In genomic region chr7:107665586-107666261, GRCm38 (mm10) we compare ENCODE assay signal across 8 mouse cellular contexts. TPM values are rescaled to one million over a fixed set of nuclear protein-coding genes. Genes with fewer than 3 reads are reported as not detected.
DNase-seq lines count a peak whose midpoint lies in the region; ATAC-seq lines count a peak whose summit lies in the region.

No protein-coding gene starts in this region.

- peak overlapping the region; percentile 97 for H3K27ac ChIP-seq in embryonic facial prominence, embryonic 11.5 days (replicated peaks; ENCODE audit: low read depth, low read length)
- peak overlapping the region; percentile 94 for H3K27ac ChIP-seq in intestine, embryonic 15.5 days
- peak overlapping the region; percentile 97 for H3K27ac ChIP-seq in limb, embryonic 12.5 days
- H3K27ac ChIP-seq in midbrain, embryonic 14.5 days (replicated peaks; ENCODE audit: low read depth, low read length): 0 out of 2 replicates have a peak overlapping the region, but pooled peaks have one; percentile 55

- H3K4me3 ChIP-seq in embryonic facial prominence, embryonic 11.5 days (ENCODE audit: low read depth, low read length): peak overlapping the region; percentile 59
- H3K4me3 ChIP-seq in intestine, embryonic 15.5 days (replicated peaks): peak overlapping the region; percentile 44
- peak overlapping the region; percentile 50 for H3K4me3 ChIP-seq in limb, embryonic 12.5 days (replicated peaks)
- 0 out of 2 replicates have a peak overlapping the region, but pooled peaks have one; percentile 5 for H3K4me3 ChIP-seq in midbrain, embryonic 14.5 days (replicated peaks; ENCODE audit: low read depth, low read length)

- peaks cover 14% of the 10 kb centered on the region for H3K4me1 ChIP-seq in embryonic facial prominence, embryonic 11.5 days (ENCODE audit: control insufficient read depth, insufficient read depth, low read length)
- peaks cover 50% of the 10 kb centered on the region for H3K4me1 ChIP-seq in intestine, embryonic 15.5 days (replicated peaks)
- H3K4me1 ChIP-seq in limb, embryonic 12.5 days (replicated peaks): peaks cover 69% of the 10 kb centered on the region
- peaks cover 25% of the 10 kb centered on the region for H3K4me1 ChIP-seq in midbrain, embryonic 14.5 days (ENCODE audit: control insufficient read depth, insufficient read depth, low read length)

- H3K36me3 ChIP-seq in embryonic facial prominence, embryonic 11.5 days (replicated peaks; ENCODE audit: control insufficient read depth, insufficient read depth, low read depth, low read length): no peaks in the 10 kb centered on the region
- H3K36me3 ChIP-seq in intestine, embryonic 15.5 days: no peaks in the 10 kb centered on the region
- no peaks in the 10 kb centered on the region; the same call in 1 of the 2 replicates for H3K36me3 ChIP-seq in limb, embryonic 12.5 days
- H3K36me3 ChIP-seq in midbrain, embryonic 14.5 days (ENCODE audit: control insufficient read depth, insufficient read depth, low read length): no peaks in the 10 kb centered on the region

- H3K4me2 ChIP-seq in embryonic facial prominence, embryonic 11.5 days (ENCODE audit: low read depth, low read length): peak overlapping the region; percentile 70
- peak overlapping the region; percentile 65 for H3K4me2 ChIP-seq in intestine, embryonic 15.5 days (replicated peaks)
- H3K4me2 ChIP-seq in limb, embryonic 12.5 days: peak overlapping the region; percentile 74
- peak overlapping the region; percentile 38 for H3K4me2 ChIP-seq in midbrain, embryonic 14.5 days (ENCODE audit: low read length)

- peak overlapping the region; percentile 77 for H3K9ac ChIP-seq in embryonic facial prominence, embryonic 11.5 days (replicated peaks; ENCODE audit: low read length)
- H3K9ac ChIP-seq in intestine, embryonic 15.5 days: peak overlapping the region; percentile 68
- peak overlapping the region; percentile 71 for H3K9ac ChIP-seq in limb, embryonic 12.5 days (replicated peaks)
- H3K9ac ChIP-seq in midbrain, embryonic 14.5 days (replicated peaks; ENCODE audit: low read length): 0 out of 2 replicates have a peak overlapping the region, but pooled peaks have one; percentile 4

- peak; percentile 44 to 62 for DNase-seq in cerebellum, postnatal 10 days
- peak; percentile 58 for DNase-seq in embryonic facial prominence, embryonic 11.5 days (ENCODE audit: low spot score)
- DNase-seq in heart, adult 11 months: peak; percentile 96
- DNase-seq in midbrain, embryonic 14.5 days: peak; percentile 49
- peak; percentile 38 for DNase-seq in yolk sac, embryonic 10.5 days (ENCODE audit: low spot score)
- DNase-seq in spleen, postnatal 14 days (ENCODE audit: low spot score in 2 of 2): no peak

- WGBS in embryonic facial prominence, embryonic 11.5 days: 6% methylated on average over 9 of the region's 9 CpGs
- 8% methylated on average over 9 of the region's 9 CpGs for WGBS in intestine, embryonic 15.5 days
- WGBS in limb, embryonic 12.5 days: 4% methylated on average over 9 of the region's 9 CpGs
- 8% methylated on average over 9 of the region's 9 CpGs for WGBS in midbrain, embryonic 14.5 days

- no peaks in the 10 kb centered on the region for H3K9me3 ChIP-seq in embryonic facial prominence, embryonic 11.5 days (replicated peaks; ENCODE audit: control insufficient read depth, low read length)
- no peaks in the 10 kb centered on the region for H3K9me3 ChIP-seq in intestine, embryonic 15.5 days
- H3K9me3 ChIP-seq in limb, embryonic 12.5 days: no peaks in the 10 kb centered on the region
- H3K9me3 ChIP-seq in midbrain, embryonic 14.5 days (ENCODE audit: control insufficient read depth, low read length): no peaks in the 10 kb centered on the region

- H3K27me3 ChIP-seq in embryonic facial prominence, embryonic 11.5 days (ENCODE audit: control insufficient read depth, insufficient read depth, low read length): no peaks in the 10 kb centered on the region
- H3K27me3 ChIP-seq in intestine, embryonic 15.5 days (replicated peaks): no peaks in the 10 kb centered on the region
- no peaks in the 10 kb centered on the region for H3K27me3 ChIP-seq in limb, embryonic 12.5 days
- no peaks in the 10 kb centered on the region for H3K27me3 ChIP-seq in midbrain, embryonic 14.5 days (ENCODE audit: control insufficient read depth, insufficient read depth, low read length)

- ATAC-seq in embryonic facial prominence, embryonic 11.5 days (replicated peaks; ENCODE audit: insufficient number of reproducible peaks, low FRiP score, low TSS enrichment, low read depth): peak; percentile 34
- ATAC-seq in intestine, embryonic 15.5 days: peak; percentile 7
- peak; percentile 45 for ATAC-seq in limb, embryonic 12.5 days (ENCODE audit: insufficient number of reproducible peaks, insufficient read depth, low FRiP score, low TSS enrichment, low read depth)
- 0 out of 2 replicates have a peak, but pooled peaks have one; percentile 10 for ATAC-seq in midbrain, embryonic 14.5 days (ENCODE audit: low FRiP score, low TSS enrichment)

RNA-seq across cellular contexts. Expression of gene 5330417H12Rik, which starts 40.8 kb away (rescaled TPM):
- polyA plus RNA-seq in embryonic facial prominence, embryonic 11.5 days (2014; fragmentation: Nextera tagmentation; extraction: Ambion mirVana): not detected in 2 replicates
- polyA plus RNA-seq in intestine, embryonic 15.5 days (2015; fragmentation: Nextera tagmentation; extraction: Ambion mirVana): not detected in 2 replicates
- not detected in 2 replicates for polyA plus RNA-seq in limb, embryonic 12.5 days (2016; fragmentation: Nextera tagmentation; extraction: Ambion mirVana)
- not detected in 2 replicates for polyA plus RNA-seq in midbrain, embryonic 14.5 days (2014; fragmentation: Nextera tagmentation; extraction: Ambion mirVana)

Comparison
In these comparisons a context has a peak if more than half of its experiments do, and no peak if none do; other contexts are left out.
1. DNase-seq: peak in cerebellum, postnatal 10 days (2 of 2), embryonic facial prominence, embryonic 11.5 days (single experiment), heart, adult 11 months (single experiment), midbrain, embryonic 14.5 days (single experiment) and yolk sac, embryonic 10.5 days (single experiment); none in spleen, postnatal 14 days (0 of 2).
2. H3K4me3 ChIP-seq: peak in every context shown above with its lines; median percentile 59 in embryonic facial prominence, embryonic 11.5 days; 50 in limb, embryonic 12.5 days; 44 in intestine, embryonic 15.5 days; 5 in midbrain, embryonic 14.5 days.
3. H3K9ac ChIP-seq: peak in every context shown above with its lines; median percentile 77 in embryonic facial prominence, embryonic 11.5 days; 71 in limb, embryonic 12.5 days; 68 in intestine, embryonic 15.5 days; 4 in midbrain, embryonic 14.5 days.
4. Peak in every context shown above with its lines, with median percentiles within 50 percentile points of each other: ATAC-seq, H3K27ac ChIP-seq and H3K4me2 ChIP-seq.